17 mouse cellular contexts compared by ENCODE assay signal in genomic region chr2:26354401-26354800, GRCm38 (mm10).
"Had no signal": no experiment of that assay in that cellular context is flagged by ENCODE, and none has a peak within 500 bp of the region (broad histone marks: within the 10 kb centered on the region; RNA-seq: fewer than 3 reads in every experiment).

No protein-coding gene starts in this region.

- H3K36me3 ChIP-seq: liver, embryonic 15.5 days had no signal

- H3K9me3 ChIP-seq: kidney, embryonic 15.5 days; limb, embryonic 10.5 days; limb, embryonic 13.5 days; liver, embryonic 12.5 days; liver, embryonic 15.5 days; neural tube, embryonic 13.5 days had no signal

- H3K4me2 ChIP-seq: kidney, embryonic 15.5 days; limb, embryonic 13.5 days; liver, embryonic 12.5 days; liver, embryonic 15.5 days; midbrain, embryonic 11.5 days; neural tube, embryonic 13.5 days had no signal

- H3K4me3 ChIP-seq: kidney, embryonic 15.5 days; limb, embryonic 10.5 days; limb, embryonic 13.5 days; liver, embryonic 12.5 days; liver, embryonic 15.5 days; myocyte; neural tube, embryonic 13.5 days had no signal

- DNase-seq: kidney, adult 11 months; kidney, adult 8-10 months; kidney, postnatal 25 days; layer of hippocampus, adult 9-11 months; liver; lung, adult 18-20 months; lung, postnatal 4 days; thymus, adult 18-20 months had no signal

- ATAC-seq: liver, embryonic 12.5 days; midbrain, embryonic 16.5 days had no signal

- H3K27me3 ChIP-seq: kidney, embryonic 15.5 days; limb, embryonic 13.5 days; liver, embryonic 12.5 days; liver, embryonic 15.5 days; neural tube, embryonic 13.5 days had no signal

- H3K27ac ChIP-seq: kidney, embryonic 15.5 days; limb, embryonic 10.5 days; limb, embryonic 13.5 days; liver, embryonic 12.5 days; liver, embryonic 15.5 days; neural tube, embryonic 13.5 days had no signal

- H3K9ac ChIP-seq: kidney, embryonic 15.5 days; liver, embryonic 12.5 days; liver, embryonic 15.5 days had no signal
